Mouse (Mus musculus) spleen, adult 2 months (tissue): ENCODE data around the gene Dnajc13.

Experiments
- CTCF ChIP-seq: fragments of 200-500 bp; IDR thresholded peaks from 2 replicates; pipeline ENCODE4 v1.5.1; 2011; ENCODE audit warnings: mild to moderate bottlenecking, inconsistent platforms; ENCODE audit not compliant: insufficient read depth, insufficient read length, insufficient replicate concordance; ENCODE audit errors: extremely low read depth
- POLR2A ChIP-seq: fragments of 200-500 bp; IDR thresholded peaks from 2 replicates; pipeline ENCODE4 v1.6.1; 2011; ENCODE audit warnings: low read depth, low read length, inconsistent platforms

- TF ChIP-seq CTCF = no peak
- TF ChIP-seq POLR2A = no peak
These were observed 74.0 kb downstream of the Dnajc13 start for GRCm38 (mm10) chr9:104188704-104189103.
